Mouse (Mus musculus): ENCODE data around the gene Nmral1.
"Not testable (repeated sequence)": the region's sequence is repeated elsewhere in the genome, so short reads cannot be mapped to it uniquely, and the experiment has no call there.

The Nmral1 gene

DNA sequence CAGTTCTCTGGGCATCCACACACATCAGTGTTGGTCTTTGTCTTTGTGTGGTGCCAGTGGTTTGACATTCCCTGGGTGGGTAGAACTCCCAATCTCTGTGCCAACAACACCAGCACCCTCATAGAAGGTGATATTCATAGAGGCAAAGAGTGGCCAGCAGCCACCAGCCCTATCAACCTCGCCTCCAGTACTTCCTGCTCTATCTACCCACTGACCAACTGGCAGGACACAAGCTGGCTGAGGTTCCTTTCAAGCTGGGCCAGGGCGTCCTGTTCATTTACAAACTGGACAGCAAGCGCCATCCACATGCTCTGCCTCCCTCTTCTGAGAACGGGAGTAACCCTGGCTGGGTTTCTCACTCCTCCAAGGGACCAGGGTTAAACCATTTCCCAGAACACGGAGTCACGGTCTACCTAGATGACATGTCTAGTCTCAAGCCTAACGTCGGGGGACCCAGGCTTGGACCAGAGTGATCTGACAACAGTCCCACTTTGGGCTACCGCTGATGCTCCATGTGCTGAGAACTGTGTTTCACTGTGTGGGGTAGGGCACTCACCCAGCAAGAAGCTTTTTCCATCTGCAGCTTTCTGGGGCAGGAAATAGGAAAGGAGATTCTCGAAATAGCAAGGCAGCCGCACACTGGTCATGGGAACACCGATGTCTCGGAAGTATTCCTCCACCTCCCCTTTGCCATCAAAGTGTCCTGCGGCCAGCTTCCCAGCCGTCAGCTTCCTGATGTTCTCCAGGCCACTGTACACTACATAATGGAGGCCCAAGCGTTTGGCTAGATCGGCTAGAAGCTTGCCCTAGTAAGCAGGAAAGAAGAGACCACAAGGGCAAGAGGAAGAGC lies 5.1 kb downstream of the Nmral1 start:
- no peak for DNase-seq

DNA sequence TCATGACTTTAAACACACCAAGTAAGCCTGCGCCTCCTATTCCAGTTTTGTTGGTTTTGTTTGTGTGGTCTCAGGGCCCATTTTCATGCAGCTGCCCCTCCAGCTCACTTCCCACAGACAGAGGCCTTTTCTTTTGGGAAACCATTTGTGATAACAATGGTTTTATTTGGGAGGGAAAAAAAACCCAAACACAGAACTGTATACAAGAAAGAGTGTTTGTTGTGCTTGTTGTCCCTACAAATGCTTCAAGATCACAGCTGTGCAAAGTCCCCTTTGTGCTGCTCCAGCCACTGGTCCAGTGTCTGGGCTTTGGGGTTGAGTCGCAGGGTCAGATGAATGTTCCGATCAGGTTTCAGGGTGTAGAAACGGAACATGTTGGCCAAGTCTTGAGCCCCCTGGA lies 8.0 kb downstream of the Nmral1 start:
- no peak for DNase-seq

DNA sequence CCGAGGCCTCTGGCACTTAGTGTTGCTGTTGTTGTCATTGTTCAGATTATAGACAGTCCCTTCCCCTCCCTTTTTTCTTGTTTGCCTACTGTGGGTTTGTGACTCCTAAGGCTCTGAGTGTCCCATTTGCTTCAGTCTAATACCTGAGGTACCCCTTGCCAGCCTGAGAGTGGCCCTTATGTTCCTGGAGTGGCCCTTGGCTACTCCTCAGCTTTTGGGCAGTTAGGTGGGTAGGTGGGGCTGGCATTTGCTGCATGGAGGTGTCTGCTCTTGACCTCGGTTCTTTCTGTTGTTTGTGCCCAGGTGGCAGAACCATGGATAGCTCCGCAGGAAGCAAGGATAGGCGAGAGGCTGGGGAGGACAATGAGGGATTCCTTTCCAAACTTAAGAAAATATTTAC lies 13.6 kb downstream of the Nmral1 start:
- no peak for DNase-seq

DNA sequence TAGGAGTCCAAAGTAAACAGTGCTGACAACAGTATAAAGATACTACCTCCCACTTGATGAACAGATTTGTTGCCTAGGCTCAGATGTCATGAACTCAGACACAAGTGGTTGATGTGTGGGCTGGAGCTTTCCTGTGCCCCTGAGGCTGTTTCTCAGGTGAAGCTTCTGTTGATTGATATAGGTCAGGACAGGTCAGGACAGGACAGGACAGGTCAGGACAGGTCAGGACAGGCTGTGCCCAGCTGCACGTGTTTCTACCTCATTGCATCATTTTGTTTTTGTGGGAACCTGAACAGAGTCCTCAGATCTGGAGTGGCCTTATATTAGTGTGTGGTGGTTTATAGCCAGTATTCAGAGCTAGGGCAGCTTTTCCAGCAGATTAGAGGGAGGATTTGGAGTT lies 16.5 kb downstream of the Nmral1 start:
- no peak for DNase-seq

DNA sequence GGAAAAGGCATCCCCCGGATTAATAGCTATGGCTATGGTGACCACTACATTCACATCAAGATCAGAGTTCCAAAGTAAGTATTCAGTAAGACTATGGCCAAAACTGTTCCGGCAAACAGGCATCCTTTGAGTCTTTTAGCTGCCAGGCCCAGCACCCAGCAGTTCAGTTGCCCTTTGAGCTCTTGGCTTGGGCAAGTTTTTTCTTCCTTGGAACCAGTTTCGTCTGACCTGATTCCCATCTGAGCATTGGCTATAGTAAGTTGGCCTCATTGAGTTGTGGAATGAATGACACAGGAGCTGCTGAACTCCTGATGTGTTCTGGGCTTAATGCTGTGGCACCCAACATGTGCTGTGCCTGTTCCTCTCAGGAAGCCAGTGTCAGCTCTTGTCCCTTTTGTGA lies 17.9 kb downstream of the Nmral1 start:
- DNase-seq, result no peak

DNA sequence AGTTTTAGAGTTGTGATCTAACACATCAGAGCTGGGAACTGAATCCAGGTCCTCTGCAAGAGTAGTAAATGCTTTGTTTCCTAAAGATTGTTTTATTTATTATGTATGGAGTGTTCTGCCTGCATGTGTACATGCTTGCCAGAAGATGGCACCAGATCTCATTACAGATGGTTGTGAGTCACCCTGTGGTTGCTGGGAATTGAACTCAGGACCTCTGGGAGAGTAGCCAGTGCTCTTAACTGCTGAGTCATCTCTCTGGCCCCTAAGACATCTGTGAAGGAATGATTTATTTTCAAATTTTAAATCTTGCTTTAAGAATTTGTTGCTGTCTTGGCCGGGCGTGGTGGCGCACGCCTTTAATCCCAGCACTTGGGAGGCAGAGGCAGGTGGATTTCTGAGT lies 29.8 kb downstream of the Nmral1 start:
- DNase-seq, result not testable (repeated sequence)

DNA sequence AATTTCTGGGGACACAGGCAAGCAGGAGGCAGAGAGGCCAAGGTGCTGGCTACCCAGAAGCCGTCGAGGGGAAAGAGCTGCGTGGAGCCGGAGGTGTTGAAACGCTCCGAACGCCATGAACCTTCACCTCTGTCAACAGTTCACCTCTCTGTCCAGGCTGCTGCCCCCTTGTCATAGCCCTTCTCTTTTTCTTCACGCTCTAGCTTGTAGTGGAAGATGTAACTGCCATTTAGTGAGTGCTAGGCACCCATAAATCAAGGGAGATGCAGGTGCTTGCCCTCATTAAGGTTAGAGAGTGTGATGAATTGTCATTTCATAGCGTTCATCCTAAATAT lies 34.7 kb downstream of the Nmral1 start:
- DNase-seq, result no peak

DNA sequence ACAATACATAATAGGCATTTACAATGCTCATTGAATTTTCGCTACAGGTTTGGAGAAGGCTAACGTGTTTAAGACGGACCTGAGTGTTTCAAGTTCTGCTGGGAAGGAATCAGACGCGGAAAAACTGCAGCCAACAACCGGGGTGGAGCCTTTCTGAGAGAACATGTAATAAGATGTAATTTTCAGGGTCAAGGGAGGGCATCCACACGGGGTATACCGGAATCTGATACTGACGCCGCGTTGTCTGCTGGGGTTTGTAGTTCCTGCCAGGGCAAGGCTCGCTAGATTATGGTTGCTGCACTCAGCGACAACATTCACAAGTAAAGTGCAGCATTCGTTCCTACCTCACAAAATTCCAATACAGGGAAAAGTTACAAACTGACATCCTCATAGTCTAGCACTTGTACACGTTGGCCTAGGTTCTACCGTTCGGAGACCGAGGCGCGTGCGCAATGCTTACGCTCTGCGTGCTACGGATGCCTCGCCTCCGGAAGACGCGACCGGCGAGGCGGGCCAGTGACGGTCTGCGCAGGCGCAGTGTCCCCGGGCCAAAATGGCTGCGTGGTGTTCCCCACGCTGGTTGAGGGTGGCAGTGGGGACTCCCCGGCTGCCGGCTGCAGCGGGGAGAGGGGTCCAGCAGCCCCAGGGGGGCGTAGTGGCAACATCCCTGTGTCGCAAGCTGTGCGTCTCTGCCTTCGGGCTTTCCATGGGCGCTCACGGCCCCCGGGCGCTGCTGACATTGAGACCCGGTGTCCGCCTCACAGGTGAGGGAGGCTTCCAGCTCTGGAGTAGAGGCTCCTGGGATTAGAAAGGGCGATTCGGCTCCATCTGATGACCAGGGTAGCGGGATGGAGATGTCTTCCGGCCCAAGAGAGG lies 35.3 kb downstream of the Nmral1 start:
- peak; percentile 93 to 94 for DNase-seq

DNA sequence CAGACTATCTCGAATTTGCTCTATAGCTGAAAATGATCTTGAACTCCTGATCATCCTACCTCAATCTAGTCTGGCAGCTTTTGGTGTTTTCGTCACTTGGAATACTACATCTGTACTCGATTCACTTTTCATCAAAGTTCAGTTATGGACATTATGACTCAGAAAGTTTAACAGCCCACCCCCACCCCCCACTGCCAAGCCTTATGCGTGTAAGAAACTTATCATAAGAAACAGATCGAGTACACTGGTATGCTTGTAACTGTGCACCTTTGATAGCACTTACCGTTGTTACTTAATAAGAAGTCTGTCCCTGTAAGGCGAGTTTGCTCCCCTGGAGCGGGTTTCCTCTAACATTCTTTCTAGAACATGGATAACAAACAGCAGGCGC lies 36.0 kb downstream of the Nmral1 start:
- DNase-seq, result no peak

DNA sequence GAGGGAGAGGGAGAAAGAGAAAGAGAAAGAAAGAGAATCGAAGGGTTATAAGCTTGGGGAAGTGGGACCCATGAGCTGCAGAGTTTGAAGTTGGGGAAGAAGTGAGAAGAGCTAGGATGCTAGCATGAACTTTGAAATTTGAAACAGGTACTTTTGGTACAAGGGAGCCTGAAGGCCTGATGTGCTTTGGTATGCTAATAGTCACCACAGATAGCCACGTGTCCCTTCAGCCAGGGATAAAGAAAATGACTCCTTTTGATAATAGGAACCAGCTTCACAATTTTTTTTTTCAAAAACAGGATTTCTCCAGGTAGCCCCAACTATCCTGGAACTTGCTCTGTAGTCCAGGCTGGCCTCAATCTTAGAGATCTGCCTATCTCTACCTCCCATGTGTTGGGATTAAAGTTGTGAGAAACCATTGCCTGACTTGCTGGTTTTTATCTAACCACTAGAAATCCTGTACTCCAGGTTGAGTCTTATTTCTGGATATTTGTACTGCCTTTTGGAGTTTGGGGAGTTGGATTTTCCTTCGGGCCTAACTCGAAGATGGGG lies 36.5 kb downstream of the Nmral1 start:
- DNase-seq, result no peak

DNA sequence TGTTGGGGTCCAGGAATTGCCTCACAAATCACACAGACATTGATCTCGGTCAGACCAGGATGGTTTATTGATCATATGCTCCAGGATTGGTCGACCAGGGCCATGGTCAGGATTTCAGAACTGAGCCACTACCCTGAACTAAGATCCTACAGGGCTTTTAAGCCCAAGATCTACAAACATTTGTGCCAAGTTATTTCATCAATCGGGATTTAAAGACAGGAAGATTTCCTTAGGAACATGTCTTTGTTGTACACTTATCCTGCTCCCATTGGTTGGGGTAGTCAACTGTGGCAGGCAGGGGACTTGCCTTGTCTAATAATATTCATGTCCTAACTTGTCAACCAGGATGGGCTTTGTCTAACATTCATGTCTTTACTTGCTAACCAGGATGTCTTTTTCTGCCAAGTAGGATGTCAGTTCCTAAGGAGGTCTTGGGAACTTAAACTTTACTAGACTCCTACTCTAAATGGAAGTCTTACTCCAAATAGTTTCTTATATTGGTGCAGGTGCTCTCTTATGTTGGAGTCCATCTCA lies 38.2 kb downstream of the Nmral1 start:
- not testable (repeated sequence) for DNase-seq

DNA sequence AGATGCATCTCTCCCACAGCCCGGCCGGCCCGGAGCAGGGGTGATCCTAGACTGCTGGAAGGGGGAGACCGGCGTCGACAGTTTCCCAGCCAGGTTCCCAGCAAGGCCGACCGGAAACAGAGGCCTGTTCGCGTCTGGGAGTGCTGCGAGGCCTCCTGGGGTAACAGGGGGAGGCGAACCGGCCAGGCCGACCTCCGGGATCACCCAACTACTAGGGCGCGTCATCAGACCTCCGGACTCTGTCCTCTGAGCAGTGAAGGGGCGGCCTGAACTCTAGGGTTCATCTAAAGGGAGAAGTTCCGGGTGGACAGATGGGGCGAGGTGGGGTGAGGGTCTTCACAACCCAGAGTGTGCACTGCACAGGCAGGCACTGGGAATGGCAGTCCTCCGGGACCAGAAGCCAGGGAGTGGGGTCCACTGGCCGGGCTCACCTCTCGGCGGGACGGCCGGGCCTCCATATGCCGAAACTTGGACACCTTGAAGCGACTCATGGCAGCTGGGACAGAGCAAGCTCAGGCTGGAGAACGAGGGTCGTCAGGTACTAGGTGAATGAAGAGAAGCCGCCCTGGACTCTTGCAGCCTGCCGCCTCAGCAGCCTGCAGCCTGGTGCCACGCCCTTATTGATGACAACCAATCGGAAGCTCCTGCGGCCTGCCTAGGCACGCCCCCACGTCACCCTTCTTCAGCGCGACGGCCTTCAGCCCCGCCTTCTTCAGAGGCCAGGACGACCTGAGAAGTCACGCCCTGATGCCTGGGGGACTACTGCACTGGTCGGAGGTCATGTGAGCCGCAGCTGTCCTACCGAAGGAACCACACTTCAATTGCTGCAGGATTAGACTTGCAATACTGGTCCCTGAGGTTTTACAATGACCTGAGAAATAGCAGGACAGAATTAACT lies 39.8 kb downstream of the Nmral1 start, which contains the start of gene Coro7:
TSS of gene Coro7 (minus strand) at position 657 of the 898 bp plus-strand sequence.
- peak; percentile 90 to 93 for DNase-seq

DNA sequence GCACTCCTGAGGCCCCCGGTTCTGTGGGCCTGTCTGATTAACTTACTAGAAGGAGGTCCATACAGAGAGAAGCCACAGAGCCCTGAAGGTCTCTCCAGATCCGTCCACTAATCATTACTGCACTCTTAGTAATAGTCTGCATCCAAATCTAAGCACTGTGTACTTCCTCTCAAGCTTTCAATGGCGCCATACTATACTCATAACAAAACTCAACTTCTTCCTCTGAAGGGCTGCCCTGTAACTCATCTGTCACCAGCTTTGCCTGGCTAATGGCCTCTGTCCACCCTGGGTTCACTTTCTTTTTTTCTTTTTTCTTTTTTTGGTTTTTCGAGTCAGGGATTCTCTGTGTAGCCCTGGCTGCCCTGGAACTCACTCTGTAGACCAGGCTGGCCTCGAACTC lies 41.1 kb downstream of the Nmral1 start:
- no peak for DNase-seq

DNA sequence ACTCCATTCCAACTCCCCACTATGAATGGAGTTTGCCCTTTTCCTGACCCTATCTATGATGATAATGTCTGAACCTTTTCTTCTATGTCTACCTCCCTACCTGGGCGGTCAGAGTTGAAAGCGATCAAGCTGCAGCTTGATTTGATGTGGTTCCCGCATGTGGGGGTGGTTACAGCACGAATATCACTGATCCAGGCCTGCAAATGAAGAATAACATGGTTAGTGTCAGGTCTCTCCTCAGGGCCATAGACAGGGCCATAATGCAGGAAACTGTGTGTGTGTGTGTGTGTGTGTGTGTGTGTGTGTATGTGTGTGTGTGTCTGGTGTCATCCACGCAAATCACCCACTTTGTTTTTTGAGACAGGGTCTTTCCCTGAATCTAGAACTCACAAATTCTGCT lies 42.3 kb downstream of the Nmral1 start:
- no peak for DNase-seq

DNA sequence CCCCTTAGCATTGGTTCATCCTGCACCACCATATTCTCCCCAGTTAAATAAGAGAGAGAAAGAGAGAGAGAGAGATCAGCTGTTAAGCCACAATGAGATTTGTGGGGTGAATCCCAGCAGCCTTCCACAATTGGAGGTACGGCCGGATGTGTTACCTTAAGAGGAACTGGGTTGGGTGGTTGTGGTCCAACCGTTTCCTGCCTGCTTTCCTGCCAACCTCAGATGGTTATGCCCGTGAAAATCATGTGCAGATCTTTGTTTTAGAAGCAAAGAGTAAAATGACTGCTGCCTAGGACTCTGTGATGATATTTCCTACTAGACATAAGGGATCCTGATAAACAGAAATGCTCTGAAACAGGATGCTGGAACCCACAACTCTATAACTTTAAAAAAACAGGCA lies 45.1 kb downstream of the Nmral1 start:
- DNase-seq, result peak; percentile 62 to 80

DNA sequence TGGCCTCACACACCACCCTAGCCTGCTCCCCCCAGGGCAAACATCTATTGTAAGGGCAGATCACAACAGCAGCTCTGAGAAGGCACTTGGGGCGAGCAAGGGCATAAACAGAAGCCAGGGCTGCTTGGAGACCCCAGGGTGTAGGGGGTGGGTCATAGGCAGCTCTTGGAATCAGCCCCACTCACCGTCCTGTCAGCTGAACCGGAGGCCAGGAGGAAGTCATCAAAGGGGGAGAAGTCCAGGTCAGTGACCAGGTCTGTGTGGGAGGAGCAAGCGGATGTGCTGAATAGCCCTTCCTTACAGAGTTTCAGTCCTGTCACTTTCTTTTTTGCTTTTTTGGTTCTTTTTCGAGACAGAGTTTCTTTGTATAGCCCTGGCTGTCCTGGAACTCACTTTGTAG lies 48.8 kb downstream of the Nmral1 start:
- DNase-seq, result no peak

DNA sequence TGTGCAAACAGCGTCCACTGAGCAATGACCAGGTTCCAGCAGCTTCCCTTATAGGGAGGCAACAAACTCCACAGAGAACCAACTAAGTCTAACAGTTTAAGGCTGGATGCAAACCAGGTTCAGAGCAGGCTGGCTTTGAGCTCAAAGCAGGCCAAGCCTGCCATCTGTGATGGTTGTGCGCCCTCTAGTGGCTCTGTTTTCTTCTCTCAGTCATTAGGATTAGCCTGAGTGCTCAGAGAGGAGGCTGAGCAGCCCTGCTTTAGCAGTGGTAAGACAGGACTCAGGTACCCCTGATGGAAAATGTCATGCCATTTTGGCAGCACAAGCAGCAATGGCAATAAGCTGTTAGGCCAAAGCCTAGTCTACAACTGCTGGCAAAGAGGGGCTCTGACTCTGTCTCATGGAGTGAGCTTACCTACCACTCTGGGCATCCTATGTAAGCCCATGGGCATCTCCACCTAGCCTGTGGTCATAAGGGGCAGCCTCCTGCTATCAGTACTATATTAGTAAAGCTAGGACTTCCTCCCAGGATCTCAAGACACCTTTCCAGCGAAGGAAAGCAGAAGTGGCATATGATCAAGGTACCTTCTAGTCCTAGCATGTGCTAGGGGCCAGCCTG lies 51.9 kb downstream of the Nmral1 start:
- DNase-seq, result peak; percentile 50 to 59

DNA sequence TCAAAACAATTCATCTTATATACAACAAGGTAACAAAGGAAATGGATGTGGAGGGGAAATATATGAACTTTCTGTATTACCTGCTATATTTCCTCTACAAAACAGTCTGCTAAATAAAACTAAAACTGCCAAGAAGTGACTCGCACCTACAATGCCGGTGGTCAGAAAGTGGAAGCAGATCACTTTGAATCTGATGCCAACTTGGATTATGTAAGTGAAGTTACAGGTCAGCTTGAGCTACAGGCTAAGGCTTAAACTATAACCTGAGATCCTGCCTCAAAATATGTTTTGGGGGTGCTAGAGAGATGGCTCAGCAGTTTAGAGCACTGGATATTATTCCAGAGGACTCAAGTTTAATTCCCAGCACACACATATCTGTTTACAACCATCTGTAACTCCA lies 53.4 kb downstream of the Nmral1 start:
- no peak for DNase-seq

DNA sequence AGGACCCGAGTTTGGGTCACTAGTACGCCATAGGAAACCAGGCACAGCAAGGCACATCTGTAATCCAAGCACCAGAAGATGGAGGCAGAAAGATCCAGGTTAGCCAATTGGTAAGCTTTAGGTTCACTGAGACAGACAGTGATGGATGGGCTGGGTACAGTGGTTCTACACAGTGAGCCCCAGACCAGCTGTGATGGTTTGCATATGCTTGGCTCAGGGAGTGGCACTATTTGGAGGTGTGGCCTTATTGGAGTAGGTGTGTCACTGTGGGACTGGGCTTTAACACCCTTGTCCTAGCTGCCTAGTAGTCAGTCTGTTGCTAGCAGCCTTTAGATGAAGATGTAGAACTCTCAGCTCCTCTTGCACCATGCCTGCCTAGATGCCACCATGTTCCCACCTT lies 55.4 kb downstream of the Nmral1 start:
- DNase-seq, result no peak

DNA sequence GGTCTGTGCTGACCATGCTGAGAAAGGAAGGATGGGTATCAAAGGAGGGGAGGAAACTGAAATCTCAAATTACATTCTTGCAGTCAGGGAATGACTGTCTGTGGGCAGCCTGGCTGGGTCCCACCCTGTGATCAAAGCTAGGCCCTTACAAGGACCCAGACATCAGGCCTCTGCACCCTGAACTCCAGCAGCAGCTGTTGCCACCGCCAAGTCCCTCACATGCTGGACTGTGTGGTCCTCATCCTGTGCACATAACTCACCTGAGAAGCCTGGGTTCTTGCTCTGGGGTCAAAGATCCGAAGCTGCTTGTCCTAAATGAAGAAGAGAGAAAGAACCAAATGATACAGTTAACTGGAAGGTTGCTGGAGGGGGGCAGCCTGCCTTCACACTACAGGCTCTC lies 57.6 kb downstream of the Nmral1 start:
- no peak for DNase-seq
